Mouse (Mus musculus): ENCODE data around the gene Cep128. TPM values are rescaled to one million over a fixed set of nuclear protein-coding genes. Genes with fewer than 3 reads are reported as not detected.

Gene Cep128
- total and polyA plus RNA-seq, 3 experiments: 8.9 to 109 (median 47.7) TPM

DNA sequence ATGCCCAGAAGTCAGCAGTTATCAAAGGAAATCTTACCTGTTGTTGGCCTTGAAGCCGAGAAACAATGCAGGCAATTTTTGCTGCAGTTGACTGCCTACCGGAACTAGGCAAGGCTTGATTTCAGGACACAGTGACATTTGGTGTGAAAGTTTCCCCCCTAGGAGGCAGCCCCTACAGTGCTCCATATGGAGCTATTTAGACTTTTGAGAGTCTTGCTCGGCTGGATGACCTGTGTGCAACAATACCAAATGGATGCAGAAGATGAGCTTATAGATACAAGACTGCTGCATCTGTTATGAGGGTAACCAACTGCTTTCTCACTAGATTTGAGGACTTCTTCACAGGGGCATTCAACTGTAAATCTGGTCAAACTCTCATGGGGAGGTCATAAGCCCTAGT, 331.9 kb downstream of the Cep128 start:
- ATAC-seq (ENCODE audit: extremely low read depth, insufficient number of reproducible peaks, low FRiP score, poor library complexity, severe bottlenecking) (no peak), DNase-seq (ENCODE audit: low spot score) (no peak)
- Histone ChIP-seq H3K4me1 (ENCODE audit: insufficient read depth, low read depth, low read length) (no peaks in the 10 kb centered on the region), H3K4me3 (ENCODE audit: low read depth, low read length) (no peak overlapping the region), H3K9me3 (replicated peaks) (no peaks in the 10 kb centered on the region), H3K36me3 (replicated peaks) (peaks cover 13% of the 10 kb centered on the region), H3K27me3 (ENCODE audit: insufficient read depth, low read length) (no peaks in the 10 kb centered on the region)
- no peak for TF ChIP-seq GATA1 (IDR thresholded peaks at IDR 0.05; ENCODE audit: borderline replicate concordance, low read length)
- no peak for TF ChIP-seq GATA2 (IDR thresholded peaks at IDR 0.05; ENCODE audit: borderline replicate concordance, low read depth, low read length)
- TF ChIP-seq POLR2AphosphoS5 (IDR thresholded peaks at IDR 0.05; ENCODE audit: insufficient replicate concordance, low read depth, low read length): no peak
- no peak for TF ChIP-seq CTCF (IDR thresholded peaks at IDR 0.05; ENCODE audit: low read depth, low read length)
- no peak for TF ChIP-seq TAL1 (conservative IDR thresholded peaks at IDR 0.05; ENCODE audit: low read depth, low read length)

DNA sequence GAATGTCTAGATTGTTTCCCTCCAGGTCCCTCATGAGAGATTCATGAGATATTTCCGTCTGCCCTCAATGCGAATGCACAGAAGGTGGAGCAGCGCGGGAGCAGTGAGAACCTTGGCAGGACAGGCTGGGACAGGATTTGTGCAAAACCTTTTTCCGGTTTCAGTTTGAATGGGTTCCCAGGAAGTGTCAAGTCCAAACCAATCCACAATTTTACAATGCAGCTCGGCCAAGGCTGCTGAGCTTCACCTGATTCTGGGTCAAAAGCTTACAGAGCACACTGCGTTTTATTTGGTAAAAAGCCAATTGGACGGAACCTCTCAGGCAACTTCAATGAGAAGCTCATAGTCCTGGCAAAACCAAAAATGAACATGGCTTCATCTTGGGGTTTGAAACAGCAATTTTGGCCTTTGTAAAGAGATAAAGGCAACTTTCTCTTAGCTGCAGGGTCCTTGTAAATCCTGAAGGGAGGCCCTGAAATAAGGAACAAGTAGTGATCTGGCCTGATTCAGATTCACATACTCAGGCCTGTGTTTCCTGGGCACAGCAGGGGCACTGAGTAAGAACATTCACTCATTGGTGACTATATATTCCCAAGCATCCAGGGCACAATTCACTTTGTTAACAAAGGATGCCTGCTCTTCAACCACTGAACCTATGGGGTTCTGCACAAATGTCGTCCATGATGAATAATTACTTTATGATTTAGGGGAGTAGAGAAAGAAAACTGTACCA, 333.4 kb downstream of the Cep128 start:
- H3K36me3 ChIP-seq (replicated peaks): peaks cover 11% of the 10 kb centered on the region
- H3K4me1 ChIP-seq (ENCODE audit: insufficient read depth, low read depth, low read length): no peaks in the 10 kb centered on the region
- H3K4me3 ChIP-seq (ENCODE audit: low read depth, low read length): no peak overlapping the region
- no peak for TF ChIP-seq GATA1 (IDR thresholded peaks at IDR 0.05; ENCODE audit: borderline replicate concordance, low read length)
- TF ChIP-seq CTCF (IDR thresholded peaks at IDR 0.05; ENCODE audit: low read depth, low read length): no peak
- no peak for TF ChIP-seq POLR2AphosphoS5 (IDR thresholded peaks at IDR 0.05; ENCODE audit: insufficient replicate concordance, low read depth, low read length)
- no peak for TF ChIP-seq GATA2 (IDR thresholded peaks at IDR 0.05; ENCODE audit: borderline replicate concordance, low read depth, low read length)
- no peak for TF ChIP-seq TAL1 (conservative IDR thresholded peaks at IDR 0.05; ENCODE audit: low read depth, low read length)
- no peak for ATAC-seq (ENCODE audit: extremely low read depth, insufficient number of reproducible peaks, low FRiP score, poor library complexity, severe bottlenecking)
- no peaks in the 10 kb centered on the region for H3K9me3 ChIP-seq (replicated peaks)
- DNase-seq (ENCODE audit: low spot score): no peak
- H3K27me3 ChIP-seq (ENCODE audit: insufficient read depth, low read length): no peaks in the 10 kb centered on the region

DNA sequence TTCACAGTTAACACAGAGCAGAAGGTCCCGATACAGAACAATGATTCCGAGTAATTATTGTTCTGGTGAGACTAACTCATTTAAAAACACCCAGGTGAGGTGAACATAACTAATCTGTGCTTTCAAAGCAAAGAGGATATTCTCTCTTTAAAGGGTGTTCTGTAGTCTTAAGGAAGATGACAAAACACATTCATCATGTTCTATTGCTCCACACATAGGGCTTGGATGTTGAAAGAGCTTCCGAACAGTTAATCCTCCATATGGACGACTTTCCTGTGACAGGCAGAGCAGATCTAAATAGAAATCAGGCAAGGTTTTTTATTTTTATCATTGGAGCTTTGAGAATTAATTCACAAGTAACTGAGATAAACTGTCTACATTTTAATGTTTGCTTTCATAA, 342.8 kb downstream of the Cep128 start:
- no peak for TF ChIP-seq GATA1 (IDR thresholded peaks at IDR 0.05; ENCODE audit: borderline replicate concordance, low read length)
- TF ChIP-seq GATA2 (IDR thresholded peaks at IDR 0.05; ENCODE audit: borderline replicate concordance, low read depth, low read length): no peak
- TF ChIP-seq TAL1 (conservative IDR thresholded peaks at IDR 0.05; ENCODE audit: low read depth, low read length): no peak
- TF ChIP-seq CTCF (IDR thresholded peaks at IDR 0.05; ENCODE audit: low read depth, low read length): no peak
- no peak for TF ChIP-seq POLR2AphosphoS5 (IDR thresholded peaks at IDR 0.05; ENCODE audit: insufficient replicate concordance, low read depth, low read length)
- no peaks in the 10 kb centered on the region for H3K9me3 ChIP-seq (replicated peaks)
- no peaks in the 10 kb centered on the region for H3K27me3 ChIP-seq (ENCODE audit: insufficient read depth, low read length)
- DNase-seq (ENCODE audit: low spot score) (no peak), ATAC-seq (ENCODE audit: extremely low read depth, insufficient number of reproducible peaks, low FRiP score, poor library complexity, severe bottlenecking) (no peak)
- peaks cover 19% of the 10 kb centered on the region for H3K36me3 ChIP-seq (replicated peaks)
- H3K4me1 ChIP-seq (ENCODE audit: insufficient read depth, low read depth, low read length): no peaks in the 10 kb centered on the region
- no peak overlapping the region for H3K4me3 ChIP-seq (ENCODE audit: low read depth, low read length)

DNA sequence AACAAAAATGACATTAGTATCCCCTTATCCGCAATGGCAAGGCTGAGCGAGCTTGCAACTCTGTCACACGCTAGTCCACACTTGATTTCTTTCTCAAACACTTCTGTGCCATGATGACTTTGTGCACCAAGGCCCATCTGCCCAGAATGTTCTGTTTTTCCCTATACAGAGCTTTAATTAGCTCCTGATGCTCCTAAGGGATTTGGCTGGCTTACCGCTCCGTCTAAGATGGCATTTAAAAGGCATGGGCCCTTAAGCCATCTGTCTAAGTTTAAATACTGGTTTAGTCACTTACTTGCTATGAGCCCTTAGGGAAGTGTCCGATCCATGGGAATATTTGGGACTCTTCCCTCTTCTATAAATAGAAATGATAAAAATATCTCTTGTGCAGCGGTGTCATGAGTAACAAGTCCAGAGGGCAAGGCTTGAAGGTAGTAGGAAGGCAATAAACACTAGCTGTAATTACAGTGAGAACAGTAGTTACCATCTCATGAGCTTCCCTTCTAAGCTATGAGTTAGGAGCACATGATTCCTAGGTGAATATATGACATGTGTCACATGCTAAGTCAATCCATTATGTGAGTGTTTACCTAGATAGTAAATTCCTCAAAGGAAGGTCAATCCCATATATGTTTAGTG, 343.8 kb downstream of the Cep128 start:
- Histone ChIP-seq H3K4me1 (ENCODE audit: insufficient read depth, low read depth, low read length) (no peaks in the 10 kb centered on the region), H3K27me3 (ENCODE audit: insufficient read depth, low read length) (no peaks in the 10 kb centered on the region), H3K9me3 (replicated peaks) (no peaks in the 10 kb centered on the region), H3K4me3 (ENCODE audit: low read depth, low read length) (no peak overlapping the region), H3K36me3 (replicated peaks) (peaks cover 19% of the 10 kb centered on the region)
- DNase-seq (ENCODE audit: low spot score): no peak
- TF ChIP-seq GATA2 (IDR thresholded peaks at IDR 0.05; ENCODE audit: borderline replicate concordance, low read depth, low read length) (no peak), GATA1 (IDR thresholded peaks at IDR 0.05; ENCODE audit: borderline replicate concordance, low read length) (no peak), TAL1 (conservative IDR thresholded peaks at IDR 0.05; ENCODE audit: low read depth, low read length) (no peak), POLR2AphosphoS5 (IDR thresholded peaks at IDR 0.05; ENCODE audit: insufficient replicate concordance, low read depth, low read length) (no peak), CTCF (IDR thresholded peaks at IDR 0.05; ENCODE audit: low read depth, low read length) (no peak)
- ATAC-seq (ENCODE audit: extremely low read depth, insufficient number of reproducible peaks, low FRiP score, poor library complexity, severe bottlenecking): no peak

DNA sequence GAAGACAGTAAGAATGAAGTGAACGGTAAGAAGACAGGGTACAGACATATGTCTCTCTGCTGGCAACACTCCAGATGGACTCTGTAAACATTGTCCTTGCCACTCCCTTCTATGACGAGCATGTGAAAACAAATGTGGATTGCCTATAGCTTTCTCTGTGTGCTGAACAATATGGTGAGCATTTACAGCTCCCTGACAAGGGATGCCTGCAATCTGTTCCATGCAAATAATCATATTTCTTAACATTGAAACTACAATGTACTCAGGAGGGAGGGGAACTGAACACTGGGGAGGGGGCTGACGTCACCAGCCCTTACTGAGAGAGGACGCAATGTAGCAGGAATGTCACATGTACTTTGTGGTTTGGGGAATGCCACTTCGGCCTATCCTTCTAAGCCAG, 355.1 kb downstream of the Cep128 start:
- Histone ChIP-seq H3K36me3 (replicated peaks) (no peaks in the 10 kb centered on the region), H3K9me3 (replicated peaks) (no peaks in the 10 kb centered on the region), H3K4me1 (ENCODE audit: insufficient read depth, low read depth, low read length) (no peaks in the 10 kb centered on the region), H3K4me3 (ENCODE audit: low read depth, low read length) (no peak overlapping the region), H3K27me3 (ENCODE audit: insufficient read depth, low read length) (no peaks in the 10 kb centered on the region)
- DNase-seq (ENCODE audit: low spot score): no peak
- no peak for ATAC-seq (ENCODE audit: extremely low read depth, insufficient number of reproducible peaks, low FRiP score, poor library complexity, severe bottlenecking)
- TF ChIP-seq TAL1 (conservative IDR thresholded peaks at IDR 0.05; ENCODE audit: low read depth, low read length) (no peak), GATA1 (IDR thresholded peaks at IDR 0.05; ENCODE audit: borderline replicate concordance, low read length) (no peak), CTCF (IDR thresholded peaks at IDR 0.05; ENCODE audit: low read depth, low read length) (no peak)

DNA sequence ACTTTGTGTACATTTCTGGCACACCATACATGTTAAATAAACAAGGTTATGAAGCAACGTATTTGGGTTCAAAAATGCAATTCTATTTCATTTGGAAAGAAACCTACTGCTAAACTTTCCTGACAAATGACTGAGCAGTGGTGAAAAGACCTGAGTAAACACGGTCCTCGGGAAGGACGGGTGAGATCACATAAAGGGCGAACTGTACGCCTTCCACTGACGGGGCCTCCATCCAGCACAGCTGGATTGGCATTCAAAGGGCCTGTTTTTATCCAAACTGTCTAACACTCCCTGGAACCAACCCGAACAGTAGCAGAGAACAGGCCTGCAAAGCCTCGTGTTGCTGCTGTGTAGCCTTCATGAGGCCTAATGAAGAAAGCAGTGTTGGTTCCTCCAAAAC, 356.5 kb downstream of the Cep128 start:
- DNase-seq (ENCODE audit: low spot score) (no peak), ATAC-seq (ENCODE audit: extremely low read depth, insufficient number of reproducible peaks, low FRiP score, poor library complexity, severe bottlenecking) (no peak)
- TF ChIP-seq POLR2AphosphoS5 (IDR thresholded peaks at IDR 0.05; ENCODE audit: insufficient replicate concordance, low read depth, low read length): no peak
- TF ChIP-seq CTCF (IDR thresholded peaks at IDR 0.05; ENCODE audit: low read depth, low read length): no peak
- TF ChIP-seq GATA1 (IDR thresholded peaks at IDR 0.05; ENCODE audit: borderline replicate concordance, low read length): no peak
- no peak for TF ChIP-seq TAL1 (conservative IDR thresholded peaks at IDR 0.05; ENCODE audit: low read depth, low read length)
- TF ChIP-seq GATA2 (IDR thresholded peaks at IDR 0.05; ENCODE audit: borderline replicate concordance, low read depth, low read length): no peak

More for the DNA sequence above, 356.5 kb downstream of the Cep128 start:
- Histone ChIP-seq H3K4me3 (ENCODE audit: low read depth, low read length) (no peak overlapping the region), H3K4me1 (ENCODE audit: insufficient read depth, low read depth, low read length) (no peaks in the 10 kb centered on the region), H3K27me3 (ENCODE audit: insufficient read depth, low read length) (no peaks in the 10 kb centered on the region), H3K9me3 (replicated peaks) (no peaks in the 10 kb centered on the region), H3K36me3 (replicated peaks) (no peaks in the 10 kb centered on the region)

All from G1E (cell line).